Mouse (Mus musculus): ENCODE measurements around the gene Dock8. TPM values are rescaled to one million over a fixed set of nuclear protein-coding genes. Genes with fewer than 3 reads are reported as not detected.

Gene Dock8
- polyA plus RNA-seq, 1 experiment from 2014 or later, result 17.6 TPM

Other genes starting within 250 kb of the Dock8 start
- gene Pgm5, start 137.7 kb upstream of the Dock8 start, polyA plus RNA-seq (2014; fragmentation: Nextera tagmentation; extraction: Ambion mirVana), result 1.4 and 1.6 TPM in 2 replicates
- 306 and 327 TPM in 2 replicates for gene Gm10053, start 123.8 kb upstream of the Dock8 start, polyA plus RNA-seq (2014; fragmentation: Nextera tagmentation; extraction: Ambion mirVana)
- not detected in 2 replicates for gene Foxd4, start 98.3 kb upstream of the Dock8 start, polyA plus RNA-seq (2014; fragmentation: Nextera tagmentation; extraction: Ambion mirVana)
- 23.0 and 23.3 TPM in 2 replicates for gene Cbwd1, start 37.9 kb upstream of the Dock8 start, polyA plus RNA-seq (2014; fragmentation: Nextera tagmentation; extraction: Ambion mirVana)
- gene Kank1, start 237.4 kb downstream of the Dock8 start, polyA plus RNA-seq (2014; fragmentation: Nextera tagmentation; extraction: Ambion mirVana), result 13.3 and 14.1 TPM in 2 replicates

Measured in liver, embryonic 11.5 days (tissue).